Mouse (Mus musculus): ENCODE results near the gene Fam53a. TPM values are rescaled to one million over a fixed set of nuclear protein-coding genes. Genes with fewer than 3 reads are reported as not detected.

Fam53a gene
- polyA plus RNA-seq (2015; fragmentation: Nextera tagmentation; extraction: Ambion mirVana) = 28.8 and 31.4 TPM in 2 replicates

DNA sequence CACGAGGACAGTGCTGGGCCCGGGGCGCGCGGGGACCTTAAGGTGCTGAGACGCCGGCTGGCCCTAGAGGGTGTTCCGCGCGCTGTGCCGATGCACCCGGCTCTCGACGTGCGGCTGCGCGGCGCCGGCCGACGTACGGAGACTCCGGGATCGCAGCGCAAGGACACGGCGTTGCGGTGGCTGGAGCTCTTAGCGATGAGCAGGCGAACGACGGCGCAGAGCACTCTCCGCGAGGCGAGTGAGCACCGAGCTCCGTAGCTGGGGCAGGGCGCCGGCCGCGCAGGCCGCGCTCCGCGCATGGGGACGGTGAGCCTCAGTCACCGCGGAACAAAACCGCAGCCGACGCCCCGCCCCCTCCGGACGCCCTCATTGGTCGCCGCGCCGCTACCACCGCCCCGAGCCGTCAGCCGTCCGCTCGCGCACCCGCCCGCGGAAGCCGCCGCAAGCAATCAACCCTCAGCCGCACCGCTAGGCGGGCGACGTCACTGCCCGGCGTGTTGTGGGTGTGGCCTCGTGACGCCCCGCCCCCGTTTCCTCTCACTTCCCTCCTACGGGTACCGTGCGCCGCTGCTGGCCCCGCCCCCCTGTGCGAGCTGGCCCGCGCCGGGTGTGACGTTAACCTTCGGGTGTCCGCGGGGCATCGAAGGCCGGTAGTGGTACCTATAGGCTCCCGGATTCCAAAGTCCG, at the start of gene Fam53a, which contains the start of gene Gm9903:
TSS of gene Fam53a (minus strand) at position 335 of the 687 bp plus-strand sequence.
TSS of gene Gm9903 (plus strand) at position 625 of the 687 bp plus-strand sequence.
- no peaks in the 10 kb centered on the region for H3K9me3 ChIP-seq
- WGBS = under 1% methylated on average over 98 of the region's 99 CpGs

DNA sequence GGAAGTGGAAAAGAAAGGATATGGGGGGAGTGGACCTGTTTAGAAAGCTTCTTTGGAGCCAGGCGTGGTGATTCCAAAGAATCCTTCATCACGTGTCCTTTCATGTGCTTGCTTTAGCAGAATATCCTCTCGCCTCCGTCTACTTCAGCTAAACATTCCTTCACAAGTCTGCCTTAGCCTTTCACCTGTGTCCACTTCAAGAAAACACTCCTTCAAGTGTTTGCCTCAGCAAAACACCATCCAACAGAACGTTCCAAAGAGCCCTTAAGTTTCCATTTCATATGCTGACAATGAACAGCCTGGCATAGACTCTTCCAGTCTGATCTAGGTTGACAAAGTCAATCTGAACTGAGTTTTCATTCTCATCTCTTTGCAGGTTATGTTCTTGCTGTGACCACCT, 48.8 kb upstream of the Fam53a start:
- no peak overlapping the region for H3K4me3 ChIP-seq
- H3K9me3 ChIP-seq = no peaks in the 10 kb centered on the region
- H3K4me1 ChIP-seq (replicated peaks) = peaks cover 13% of the 10 kb centered on the region
- no peaks in the 10 kb centered on the region; the same call in 1 of the 2 replicates for H3K27me3 ChIP-seq
- no peak overlapping the region for H3K9ac ChIP-seq
- no peak overlapping the region for H3K27ac ChIP-seq (replicated peaks)
- no peak overlapping the region for H3K4me2 ChIP-seq
- H3K36me3 ChIP-seq = no peaks in the 10 kb centered on the region
- no peak for ATAC-seq (ENCODE audit: low read depth)
- WGBS = 90% methylated on average over 5 of the region's 5 CpGs

More for the DNA sequence above, at the start of gene Fam53a, which contains the start of gene Gm9903:
- Histone ChIP-seq H3K27ac (replicated peaks) (peak within 1 kb of the TSS; percentile 89), H3K9ac (peak within 1 kb of the TSS; percentile 79), H3K4me3 (peak within 1 kb of the TSS; percentile 72), H3K4me2 (peak within 1 kb of the TSS; percentile 94), H3K4me1 (replicated peaks) (peaks cover 28% of the 10 kb centered on the region), H3K36me3 (no peaks in the 10 kb centered on the region), H3K27me3 (no peaks in the 10 kb centered on the region)
- ATAC-seq (ENCODE audit: low read depth) = peak; percentile 96

DNA sequence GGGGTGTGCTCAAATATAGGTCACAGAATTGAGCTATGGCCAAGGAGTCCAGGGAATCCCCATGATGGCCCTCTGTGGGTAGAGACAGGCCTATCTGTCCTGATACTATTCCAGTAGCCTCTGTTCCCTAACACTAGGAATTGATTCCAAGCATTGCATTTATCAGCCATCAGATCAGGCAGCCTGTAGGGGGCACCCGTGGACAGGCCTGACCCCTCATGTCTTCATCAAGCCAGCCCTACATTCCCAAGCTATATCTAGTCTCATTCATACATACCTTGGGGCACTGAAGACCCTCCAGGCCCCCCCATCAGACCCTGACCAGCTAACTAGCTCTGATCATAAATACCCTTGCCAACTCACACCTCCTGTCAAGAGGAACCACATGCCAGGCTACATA, 46.5 kb upstream of the Fam53a start:
- Histone ChIP-seq H3K27ac (replicated peaks) (no peak overlapping the region), H3K4me2 (no peak overlapping the region), H3K9me3 (no peaks in the 10 kb centered on the region), H3K9ac (no peak overlapping the region), H3K27me3 (no peaks in the 10 kb centered on the region), H3K36me3 (peaks cover 3% of the 10 kb centered on the region; the same call in 1 of the 2 replicates), H3K4me1 (replicated peaks) (peaks cover 13% of the 10 kb centered on the region), H3K4me3 (no peak overlapping the region)
- 0% methylated on average over 1 of the region's 1 CpGs for WGBS
- ATAC-seq (ENCODE audit: low read depth) = no peak

DNA sequence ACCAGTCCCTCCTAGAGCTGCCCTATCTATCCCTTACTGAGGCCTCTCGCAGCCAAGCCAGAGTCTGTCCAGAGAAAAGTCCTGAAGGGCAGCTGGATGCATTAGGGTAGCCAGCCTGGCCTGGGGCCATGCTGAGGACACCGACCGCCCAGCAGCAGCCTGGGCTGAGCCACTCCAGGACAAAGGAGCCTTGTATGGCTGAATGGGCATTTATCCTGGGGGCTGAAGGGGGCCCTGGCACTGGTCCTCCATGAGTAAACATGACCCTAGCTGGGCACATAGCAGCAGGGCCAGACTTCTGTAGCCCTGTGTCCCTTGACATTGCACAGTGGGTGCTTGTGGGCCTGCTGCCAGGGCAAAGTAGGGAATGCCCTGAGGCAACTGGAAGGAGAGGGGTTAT, 45.0 kb upstream of the Fam53a start:
- peak; percentile 70 for ATAC-seq (ENCODE audit: low read depth)
- no peak overlapping the region for H3K4me2 ChIP-seq
- no peak overlapping the region; the same call in 1 of the 2 replicates for H3K27ac ChIP-seq (replicated peaks)
- WGBS = 32% methylated on average over 3 of the region's 3 CpGs
- H3K36me3 ChIP-seq = peaks cover 14% of the 10 kb centered on the region
- no peak overlapping the region for H3K4me3 ChIP-seq
- H3K4me1 ChIP-seq (replicated peaks) = peaks cover 13% of the 10 kb centered on the region
- H3K9ac ChIP-seq = peak overlapping the region; percentile 38; the same call in 1 of the 2 replicates
- H3K9me3 ChIP-seq = no peaks in the 10 kb centered on the region
- H3K27me3 ChIP-seq = no peaks in the 10 kb centered on the region

DNA sequence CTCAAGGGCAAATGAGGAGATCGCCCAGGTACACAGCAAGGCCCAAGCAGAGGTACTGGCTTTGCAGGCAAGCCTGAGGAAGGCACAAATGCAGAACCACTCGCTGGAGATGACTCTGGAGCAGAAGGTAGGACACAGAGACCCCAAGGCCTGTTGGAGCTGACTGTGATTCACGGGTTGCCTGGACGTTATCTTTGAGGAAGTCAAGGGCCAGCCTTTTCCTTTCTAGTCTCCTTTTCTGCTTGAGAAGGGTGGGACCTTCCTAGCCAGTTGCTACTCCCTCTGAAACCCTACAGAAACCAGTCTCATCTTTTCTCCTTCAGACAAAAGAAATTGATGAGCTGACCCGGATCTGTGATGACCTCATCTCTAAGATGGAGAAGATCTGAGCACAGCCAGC, 42.2 kb upstream of the Fam53a start:
- no peak overlapping the region for H3K27ac ChIP-seq (replicated peaks)
- no peak overlapping the region for H3K9ac ChIP-seq
- H3K36me3 ChIP-seq = peaks cover 29% of the 10 kb centered on the region
- no peaks in the 10 kb centered on the region for H3K27me3 ChIP-seq
- H3K4me3 ChIP-seq = no peak overlapping the region
- H3K4me1 ChIP-seq (replicated peaks) = peaks cover 13% of the 10 kb centered on the region
- H3K4me2 ChIP-seq = no peak overlapping the region
- no peaks in the 10 kb centered on the region for H3K9me3 ChIP-seq
- 84% methylated on average over 5 of the region's 5 CpGs for WGBS
- no peak for ATAC-seq (ENCODE audit: low read depth)

DNA sequence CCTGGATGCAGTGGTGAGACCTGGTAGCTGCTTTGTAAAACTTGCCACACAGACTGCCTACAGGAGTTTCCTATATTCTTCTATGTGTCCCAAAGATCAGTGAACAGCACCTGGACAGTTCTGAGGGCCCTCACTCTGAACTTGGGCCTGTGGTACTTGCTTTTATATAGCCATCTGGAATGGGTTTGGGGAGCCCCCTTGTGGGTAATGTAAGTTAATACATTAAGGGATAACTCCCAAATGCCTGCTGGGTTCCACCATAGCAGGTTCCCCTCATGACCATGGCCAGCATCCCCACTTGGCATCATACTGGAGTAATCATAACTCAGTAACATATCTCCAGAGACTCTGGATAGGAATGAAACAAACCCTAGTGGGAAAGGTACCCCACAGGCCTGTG, 38.8 kb upstream of the Fam53a start:
- no peaks in the 10 kb centered on the region for H3K9me3 ChIP-seq
- H3K27ac ChIP-seq (replicated peaks) = no peak overlapping the region
- no peak overlapping the region for H3K4me2 ChIP-seq
- H3K36me3 ChIP-seq = peaks cover 35% of the 10 kb centered on the region
- no peak overlapping the region for H3K9ac ChIP-seq
- no peaks in the 10 kb centered on the region for H3K4me1 ChIP-seq (replicated peaks)
- ATAC-seq (ENCODE audit: low read depth) = no peak
- H3K4me3 ChIP-seq = no peak overlapping the region
- H3K27me3 ChIP-seq = no peaks in the 10 kb centered on the region

DNA sequence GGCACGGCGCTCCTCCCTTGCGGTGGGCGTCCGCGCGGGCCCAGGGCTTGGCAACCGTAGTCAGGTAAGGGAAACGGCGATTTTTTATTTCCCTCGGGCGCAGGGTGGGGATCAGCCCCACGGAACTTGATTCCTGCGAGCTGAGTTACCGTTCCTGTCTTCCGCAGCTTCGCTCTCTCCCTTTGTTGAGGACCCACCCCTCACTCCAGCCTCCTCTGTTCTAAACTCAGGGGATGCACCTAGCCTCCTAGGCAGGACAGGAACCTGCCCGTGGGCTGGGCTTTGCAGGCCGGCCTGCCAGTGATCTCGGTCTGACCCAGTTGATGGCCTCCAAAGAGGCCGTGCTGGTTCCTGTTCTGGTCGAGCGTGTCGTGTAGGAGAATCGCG, 29.2 kb upstream of the Fam53a start:
- Histone ChIP-seq H3K36me3 (peaks cover 29% of the 10 kb centered on the region), H3K9me3 (no peaks in the 10 kb centered on the region), H3K4me3 (peak overlapping the region; percentile 68), H3K4me1 (replicated peaks) (peaks cover 34% of the 10 kb centered on the region), H3K4me2 (peak overlapping the region; percentile 95), H3K27me3 (no peaks in the 10 kb centered on the region), H3K27ac (replicated peaks) (0 out of 2 replicates have a peak overlapping the region, but pooled peaks have one; percentile 95), H3K9ac (peak overlapping the region; percentile 84)
- no peak; the same call in 1 of the 2 replicates for ATAC-seq (ENCODE audit: low read depth)
- under 1% methylated on average over 26 of the region's 26 CpGs for WGBS

DNA sequence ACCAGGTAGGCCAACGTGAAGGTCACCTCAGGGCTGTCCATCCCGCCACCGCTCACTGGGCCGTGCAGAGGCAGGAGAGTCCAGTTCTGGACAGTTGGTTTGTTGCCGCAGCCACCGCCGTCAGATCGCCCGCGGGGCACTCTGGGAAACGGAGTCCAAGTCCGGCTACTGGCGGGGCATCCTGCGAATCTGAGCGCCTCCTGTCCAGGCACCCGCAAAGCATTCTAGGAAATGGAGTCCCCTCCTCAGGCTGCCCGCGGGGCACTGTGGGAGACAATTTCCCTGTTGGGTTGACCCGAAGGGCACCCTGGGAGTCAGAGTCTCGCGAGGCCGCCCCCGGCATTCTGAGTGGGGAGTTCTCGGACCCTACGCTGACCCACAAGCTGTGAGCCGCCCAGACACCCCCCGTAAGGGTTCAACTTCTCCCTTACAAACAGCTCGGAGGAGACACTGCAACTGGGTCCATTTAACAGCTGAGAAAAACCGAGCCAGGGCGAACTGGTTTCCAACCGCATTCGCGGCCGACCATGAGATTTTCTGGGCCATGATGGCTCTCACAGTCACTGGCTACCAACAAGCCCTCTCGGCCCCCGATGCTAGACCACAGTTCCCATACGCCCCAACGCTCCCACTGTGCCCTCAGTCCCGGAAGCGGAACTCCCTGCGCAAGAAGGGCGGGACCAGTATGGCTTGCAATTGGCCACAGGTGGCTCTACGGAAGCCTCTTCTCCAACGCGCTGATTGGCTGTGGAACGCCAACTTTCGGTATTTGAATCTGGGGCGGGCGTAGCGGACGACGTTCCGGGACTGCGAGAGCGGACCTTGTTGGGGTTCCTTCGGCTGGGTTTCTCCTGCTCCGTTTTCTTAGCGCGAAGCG, 28.6 kb upstream of the Fam53a start, which contains the start of the genes Tacc3 and Tmem129:
TSS of gene Tacc3 (plus strand) at position 342 of the 877 bp plus-strand sequence.
TSS of gene Tmem129 (minus strand) at position 630 of the 877 bp plus-strand sequence.
- peak within 1 kb of the TSS; percentile 95 for H3K4me2 ChIP-seq
- ATAC-seq (ENCODE audit: low read depth) = peak; percentile 97

DNA sequence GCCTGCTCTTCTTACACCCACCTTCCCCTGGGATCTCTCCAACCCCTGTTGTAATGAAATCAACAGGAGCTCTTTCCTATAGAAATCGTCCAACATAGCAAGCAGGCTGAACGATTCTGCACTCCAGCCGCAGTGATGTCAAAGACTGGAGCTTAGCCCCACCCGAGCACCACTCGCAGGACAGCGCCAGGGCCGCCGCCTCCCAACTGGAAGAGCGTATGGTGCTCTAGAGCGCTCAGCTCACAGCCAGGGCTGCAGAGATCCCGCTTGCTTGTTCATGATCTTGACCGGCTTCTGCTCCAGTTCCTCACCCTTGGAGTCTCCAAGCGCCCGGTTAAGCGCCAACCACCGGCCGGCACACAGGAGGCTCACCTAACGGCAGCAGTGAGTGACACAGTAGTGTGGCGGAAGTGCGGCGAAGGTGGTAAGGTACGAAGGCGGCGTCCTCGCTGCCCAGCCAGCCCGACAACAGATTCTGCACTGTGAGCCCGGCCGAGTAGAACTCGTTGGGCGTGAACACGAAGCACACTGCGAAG, 27.9 kb upstream of the Fam53a start:
- peak overlapping the region; percentile 68 for H3K4me3 ChIP-seq
- under 1% methylated on average over 32 of the region's 32 CpGs for WGBS
- H3K9me3 ChIP-seq = no peaks in the 10 kb centered on the region
- H3K4me1 ChIP-seq (replicated peaks) = peaks cover 38% of the 10 kb centered on the region
- peak overlapping the region; percentile 84 for H3K9ac ChIP-seq
- H3K36me3 ChIP-seq = peaks cover 32% of the 10 kb centered on the region
- H3K4me2 ChIP-seq = peak overlapping the region; percentile 95
- peak; percentile 32 for ATAC-seq (ENCODE audit: low read depth)
- no peaks in the 10 kb centered on the region for H3K27me3 ChIP-seq
- peak overlapping the region; percentile 95 for H3K27ac ChIP-seq (replicated peaks)

More for the DNA sequence above, 28.6 kb upstream of the Fam53a start, which contains the start of the genes Tacc3 and Tmem129:
- H3K9ac ChIP-seq = peak within 1 kb of the TSS; percentile 84
- H3K27me3 ChIP-seq = no peaks in the 10 kb centered on the region
- peaks cover 34% of the 10 kb centered on the region for H3K4me1 ChIP-seq (replicated peaks)
- peaks cover 35% of the 10 kb centered on the region for H3K36me3 ChIP-seq
- under 1% methylated on average over 60 of the region's 60 CpGs for WGBS
- H3K9me3 ChIP-seq = no peaks in the 10 kb centered on the region
- peak within 1 kb of the TSS; percentile 68 for H3K4me3 ChIP-seq
- peak within 1 kb of the TSS; percentile 95 for H3K27ac ChIP-seq (replicated peaks)

DNA sequence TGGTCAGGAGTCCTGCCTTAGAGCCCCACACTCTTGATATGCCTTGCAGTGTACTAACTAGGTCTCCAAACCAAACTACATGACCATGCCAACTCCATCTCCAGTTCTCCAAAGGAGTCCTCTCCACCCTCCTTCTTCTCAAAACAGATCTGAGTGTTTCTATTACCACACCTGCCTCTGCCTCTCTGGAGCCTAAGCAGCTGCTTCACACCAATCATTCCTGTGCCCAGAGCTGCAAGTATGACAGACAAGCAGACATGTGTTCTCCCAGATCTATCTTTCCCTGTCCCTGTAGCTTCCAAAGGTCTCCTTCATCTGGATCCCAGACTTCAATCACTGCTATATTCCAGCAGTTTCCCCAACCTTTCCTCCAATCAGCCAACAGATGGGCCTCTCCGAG, 27.3 kb upstream of the Fam53a start:
- Histone ChIP-seq H3K4me3 (peak overlapping the region; percentile 68), H3K4me2 (peak overlapping the region; percentile 95), H3K9ac (peak overlapping the region; percentile 84), H3K9me3 (no peaks in the 10 kb centered on the region), H3K4me1 (replicated peaks) (peaks cover 38% of the 10 kb centered on the region), H3K36me3 (peaks cover 29% of the 10 kb centered on the region), H3K27ac (replicated peaks) (peak overlapping the region; percentile 95), H3K27me3 (no peaks in the 10 kb centered on the region)
- 45% methylated on average over 1 of the region's 1 CpGs for WGBS
- ATAC-seq (ENCODE audit: low read depth) = no peak

DNA sequence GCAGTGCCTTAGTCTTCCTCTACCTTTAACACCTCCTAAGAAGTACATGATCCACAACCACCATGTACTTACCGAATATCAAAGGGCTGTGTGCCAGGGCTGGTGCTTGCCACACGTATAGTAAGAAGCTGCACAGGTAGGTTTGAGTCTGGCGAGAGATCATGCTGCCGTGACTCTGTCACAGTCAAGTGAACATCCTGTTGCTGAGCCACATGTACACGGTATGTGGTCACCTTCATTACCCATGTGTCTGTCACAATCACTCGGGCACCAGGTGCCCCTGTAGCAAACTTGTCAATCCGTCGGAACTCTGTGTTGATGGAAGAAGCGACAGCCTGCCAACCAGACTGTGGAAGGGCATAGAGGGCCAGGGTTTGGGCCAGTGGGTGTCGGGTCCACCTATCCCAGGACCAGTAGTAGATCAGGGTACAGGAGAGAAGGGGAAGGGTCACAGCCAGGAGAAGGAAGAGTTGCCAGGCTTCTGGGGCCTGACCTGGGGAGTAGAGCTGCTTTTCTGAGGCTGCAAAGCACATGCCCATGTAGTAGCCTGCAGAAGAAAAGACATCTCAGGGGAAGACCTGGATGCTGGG, 25.9 kb upstream of the Fam53a start:
- H3K4me1 ChIP-seq (replicated peaks) = peaks cover 50% of the 10 kb centered on the region
- H3K4me2 ChIP-seq = no peak overlapping the region
- peak overlapping the region; percentile 28; the same call in 1 of the 2 replicates for H3K9ac ChIP-seq

More for the DNA sequence above, 25.9 kb upstream of the Fam53a start:
- Histone ChIP-seq H3K27ac (replicated peaks) (no peak overlapping the region), H3K36me3 (peaks cover 22% of the 10 kb centered on the region), H3K27me3 (no peaks in the 10 kb centered on the region), H3K4me3 (no peak overlapping the region), H3K9me3 (no peaks in the 10 kb centered on the region)
- ATAC-seq (ENCODE audit: low read depth) = no peak
- 91% methylated on average over 10 of the region's 10 CpGs for WGBS

All from neural tube, embryonic 13.5 days (tissue).